Mouse (Mus musculus): ENCODE measurements around the gene Sspn. TPM values are rescaled to one million over a fixed set of nuclear protein-coding genes. Genes with fewer than 3 reads are reported as not detected.

Sspn gene
- polyA plus RNA-seq, 1 experiment from 2014 or later = 15.9 TPM

- no peak for DNase-seq (ENCODE audit: low read depth, low spot score)
- H3K27me3 ChIP-seq = no peaks in the 10 kb centered on the region
- CTCF ChIA-PET = interaction anchor here (0.7 to 2.1 kb wide), 5 partner anchors 21 to 148 kb away, joined by 3 to 9 read pairs (median 5); no protein-coding TSS in a partner anchor
- POLR2A ChIA-PET = interaction anchor here (0.5 to 2.0 kb wide), 6 partner anchors 17 to 144 kb away, joined by 3 to 7 read pairs (median 3); partner anchors contain the start of gene Bhlhe41
- in situ Hi-C loops (cut with MboI; ENCODE audit: low pct_unique_long_range_greater_than_20kb) = no loop called here
- no peak for TF ChIP-seq CTCF (IDR thresholded peaks at IDR 0.05)
- no peak for ATAC-seq
Observed at GRCm38 (mm10) chr6:146009163-146009915, 77.9 kb downstream of the Sspn start.

GRCm38 (mm10) chr6:146010093-146010764 lies 78.8 kb downstream of the Sspn start:
- POLR2A ChIA-PET = interaction anchor here (0.6 to 2.0 kb wide), 6 partner anchors 37 to 145 kb away, joined by 3 to 7 read pairs (median 3); partner anchors contain the start of gene Bhlhe41
- no peak for TF ChIP-seq CTCF (IDR thresholded peaks at IDR 0.05)
- peak; percentile 82 for ATAC-seq
- in situ Hi-C loops (cut with MboI; ENCODE audit: low pct_unique_long_range_greater_than_20kb) = no loop called here
- CTCF ChIA-PET = interaction anchor here (0.7 to 2.1 kb wide), 7 partner anchors 18 to 262 kb away, joined by 3 to 9 read pairs (median 4); no protein-coding TSS in a partner anchor
- no peaks in the 10 kb centered on the region for H3K27me3 ChIP-seq
- peak; percentile 92 for DNase-seq (ENCODE audit: low read depth, low spot score)

GRCm38 (mm10) chr6:146014312-146014711 lies 82.9 kb downstream of the Sspn start:
- DNase-seq (ENCODE audit: low read depth, low spot score) (no peak), ATAC-seq (no peak)
- TF ChIP-seq CTCF (IDR thresholded peaks at IDR 0.05) = no peak
- POLR2A ChIA-PET = no interaction called here
- no peaks in the 10 kb centered on the region for H3K27me3 ChIP-seq
- CTCF ChIA-PET = no interaction called here
- in situ Hi-C loops (cut with MboI; ENCODE audit: low pct_unique_long_range_greater_than_20kb) = no loop called here

Other genes with a start within 250 kb of the Sspn start
- gene Rassf8, start 184.9 kb upstream of the Sspn start, polyA plus RNA-seq (2021) = 41.8 TPM
- 41.0 TPM for gene Bhlhe41, start 66.1 kb upstream of the Sspn start, polyA plus RNA-seq (2021)

Measured in Patski (cell line).